Mouse (Mus musculus) stomach, embryonic 14.5 days (tissue): ENCODE results near the gene Tmc7. TPM values are rescaled to one million over a fixed set of nuclear protein-coding genes. Genes with fewer than 3 reads are reported as not detected.

Source experiments
- ATAC-seq: fragments of 200-750 bp; cut with Nextera tagmentation; 2 replicates; pipeline ENCODE4 v1.8.0; 2017; ENCODE audit warnings: low read depth, moderate TSS enrichment; ENCODE audit not compliant: insufficient number of reproducible peaks, insufficient read depth, low FRiP score
- H3K27ac ChIP-seq: fragments of 300-500 bp; sonication (generic); 2 replicates; pipeline ENCODE4 v1.5.1; 2014; ENCODE audit warnings: mild to moderate bottlenecking, low read length, moderate library complexity, mixed read lengths
- H3K27me3 ChIP-seq: fragments of 300-500 bp; sonication (generic); 2 replicates; pipeline ENCODE4 v1.6.1; 2014; ENCODE audit warnings: low read length, control low read depth, mixed read lengths; ENCODE audit not compliant: control insufficient read depth, insufficient read depth
- H3K36me3 ChIP-seq: fragments of 300-500 bp; sonication (generic); 2 replicates; pipeline ENCODE4 v1.6.1; 2014; ENCODE audit warnings: mild to moderate bottlenecking, control low read depth, low read length, moderate library complexity, mixed read lengths; ENCODE audit not compliant: control insufficient read depth, insufficient read depth
- H3K4me1 ChIP-seq: fragments of 300-500 bp; sonication (generic); 2 replicates; pipeline ENCODE4 v1.6.1; 2014; ENCODE audit warnings: low read length, control low read depth, mixed read lengths; ENCODE audit not compliant: control insufficient read depth, insufficient read depth
- H3K4me2 ChIP-seq: fragments of 300-500 bp; sonication (generic); replicated peaks from 2 replicates; pipeline ENCODE4 v1.6.1; 2014; ENCODE audit warnings: low read depth, low read length, control low read depth
- H3K4me3 ChIP-seq: fragments of 300-500 bp; sonication (generic); 2 replicates; pipeline ENCODE4 v1.5.1; 2014; ENCODE audit warnings: low read depth, low read length, control low read depth
- H3K9ac ChIP-seq: fragments of 300-500 bp; sonication (generic); replicated peaks from 2 replicates; pipeline ENCODE4 v1.6.1; 2014; ENCODE audit warnings: low read depth, mild to moderate bottlenecking, control low read depth, low read length, moderate library complexity, mixed read lengths
- H3K9me3 ChIP-seq: fragments of 300-500 bp; sonication (generic); 2 replicates; pipeline ENCODE4 v1.6.1; 2016; ENCODE audit warnings: low read depth, low read length, control low read depth; ENCODE audit not compliant: control insufficient read depth
- WGBS: fragments of 180-500 bp; shearing (Covaris S2); extraction: QIAGEN DNeasy Blood & Tissue Kit; methylation state at CpG from one replicate; pipeline ENCODE4 v1.1.7; 2014; 5-methylcytosine and 5-hydroxymethylcytosine counted together
- polyA plus RNA-seq: library from polyadenylated mRNA; unstranded; fragments of >200 nt; fragmentation: Nextera tagmentation; extraction: Ambion mirVana; gene quantifications from 2 replicates; pipeline ENCODE4 v1.2.1, GENCODE M21; 2014

Gene Tmc7
- polyA plus RNA-seq, 1 experiment from 2014 or later = 13.3 TPM

- WGBS = 65% methylated on average over 2 of the region's 2 CpGs
- Histone ChIP-seq H3K4me1 (no peaks in the 10 kb centered on the region), H3K36me3 (no peaks in the 10 kb centered on the region), H3K27me3 (no peaks in the 10 kb centered on the region), H3K9ac (no peak overlapping the region), H3K9me3 (no peaks in the 10 kb centered on the region), H3K4me2 (no peak overlapping the region), H3K27ac (no peak overlapping the region), H3K4me3 (no peak overlapping the region)
- no peak for ATAC-seq
These were observed 66.7 kb downstream of the Tmc7 start for GRCm38 (mm10) chr7:118517819-118518218.

GRCm38 (mm10) chr7:118508556-118508955 lies 76.0 kb downstream of the Tmc7 start:
- Histone ChIP-seq H3K27me3 (no peaks in the 10 kb centered on the region), H3K9me3 (no peaks in the 10 kb centered on the region), H3K9ac (no peak overlapping the region), H3K4me3 (no peak overlapping the region), H3K4me1 (0 out of 2 replicates have a peak, but pooled peaks cover 3% of the 10 kb centered on the region), H3K27ac (no peak overlapping the region), H3K4me2 (no peak overlapping the region), H3K36me3 (no peaks in the 10 kb centered on the region)
- ATAC-seq = no peak
- 73% methylated on average over 7 of the region's 7 CpGs for WGBS

DNA sequence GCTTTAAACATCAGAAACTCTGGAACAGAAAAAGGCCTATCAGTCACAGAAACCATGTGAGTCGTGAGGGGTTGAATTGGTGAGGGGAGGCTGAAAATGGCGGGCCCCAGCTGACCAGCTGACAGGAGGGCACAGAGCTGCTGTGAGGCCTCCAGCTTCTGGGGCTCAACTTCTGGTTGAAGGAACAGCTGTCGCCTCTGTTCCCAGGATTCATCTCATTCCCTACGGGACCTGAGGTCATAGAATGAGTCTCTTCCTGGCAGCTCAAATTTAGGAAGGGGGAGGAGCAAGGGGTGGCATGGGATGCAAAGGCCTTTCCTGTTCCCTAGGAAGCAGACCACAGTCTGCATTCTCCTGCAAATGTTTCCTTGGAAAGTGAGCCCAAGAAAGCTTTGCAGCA lies 80.7 kb downstream of the Tmc7 start:
- H3K4me2 ChIP-seq = no peak overlapping the region
- H3K4me3 ChIP-seq = no peak overlapping the region
- H3K27me3 ChIP-seq = no peaks in the 10 kb centered on the region
- 51% methylated on average over 4 of the region's 4 CpGs for WGBS
- no peak overlapping the region for H3K9ac ChIP-seq
- no peak for ATAC-seq
- no peak overlapping the region for H3K27ac ChIP-seq
- no peaks in the 10 kb centered on the region for H3K36me3 ChIP-seq
- H3K9me3 ChIP-seq = no peaks in the 10 kb centered on the region
- H3K4me1 ChIP-seq = 0 out of 2 replicates have a peak, but pooled peaks cover 3% of the 10 kb centered on the region

- H3K4me2 ChIP-seq = no peak overlapping the region
- no peaks in the 10 kb centered on the region for H3K36me3 ChIP-seq
- WGBS = 78% methylated on average over 8 of the region's 8 CpGs
- H3K27me3 ChIP-seq = no peaks in the 10 kb centered on the region
- H3K4me3 ChIP-seq = no peak overlapping the region
- H3K27ac ChIP-seq = no peak overlapping the region
- H3K9me3 ChIP-seq = no peaks in the 10 kb centered on the region
- ATAC-seq = no peak
- 0 out of 2 replicates have a peak, but pooled peaks cover 3% of the 10 kb centered on the region for H3K4me1 ChIP-seq
- no peak overlapping the region for H3K9ac ChIP-seq
These were observed 82.2 kb downstream of the Tmc7 start for GRCm38 (mm10) chr7:118502333-118502732.

DNA sequence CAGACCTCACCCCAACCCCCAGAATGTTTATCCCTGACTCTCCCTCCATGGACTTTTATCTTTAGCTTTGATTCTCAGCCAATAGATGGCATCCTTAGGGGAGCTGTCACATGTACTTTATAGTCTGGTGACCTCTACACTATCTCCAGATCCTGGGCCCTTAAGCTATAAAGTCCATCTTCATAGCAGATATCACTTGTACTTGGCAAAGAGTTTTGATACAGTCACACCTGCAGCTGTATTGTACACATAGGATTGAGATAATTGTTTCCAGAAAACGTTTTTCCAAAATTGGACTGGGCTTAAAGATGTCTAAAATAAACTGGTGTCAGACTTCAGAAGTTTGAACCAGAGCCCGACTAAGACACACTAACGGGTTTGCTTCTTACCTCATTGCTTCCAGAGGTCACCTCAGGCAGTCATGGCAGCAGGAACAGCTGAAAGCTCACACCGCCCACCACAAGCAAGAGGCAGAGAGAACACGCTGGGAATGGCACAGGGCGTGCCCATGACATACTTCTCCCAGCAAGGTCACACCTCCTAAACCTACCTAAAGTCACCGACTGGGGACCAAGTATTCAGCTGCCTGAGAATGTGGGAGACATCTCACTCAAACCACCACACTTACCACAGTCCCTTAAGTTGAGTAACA lies 84.6 kb downstream of the Tmc7 start:
- ATAC-seq = no peak
- Histone ChIP-seq H3K27ac (no peak overlapping the region), H3K4me3 (no peak overlapping the region), H3K9ac (no peak overlapping the region), H3K36me3 (no peaks in the 10 kb centered on the region), H3K4me2 (no peak overlapping the region), H3K27me3 (no peaks in the 10 kb centered on the region), H3K9me3 (no peaks in the 10 kb centered on the region), H3K4me1 (0 out of 2 replicates have a peak, but pooled peaks cover 3% of the 10 kb centered on the region)
- 60% methylated on average over 7 of the region's 7 CpGs for WGBS

DNA sequence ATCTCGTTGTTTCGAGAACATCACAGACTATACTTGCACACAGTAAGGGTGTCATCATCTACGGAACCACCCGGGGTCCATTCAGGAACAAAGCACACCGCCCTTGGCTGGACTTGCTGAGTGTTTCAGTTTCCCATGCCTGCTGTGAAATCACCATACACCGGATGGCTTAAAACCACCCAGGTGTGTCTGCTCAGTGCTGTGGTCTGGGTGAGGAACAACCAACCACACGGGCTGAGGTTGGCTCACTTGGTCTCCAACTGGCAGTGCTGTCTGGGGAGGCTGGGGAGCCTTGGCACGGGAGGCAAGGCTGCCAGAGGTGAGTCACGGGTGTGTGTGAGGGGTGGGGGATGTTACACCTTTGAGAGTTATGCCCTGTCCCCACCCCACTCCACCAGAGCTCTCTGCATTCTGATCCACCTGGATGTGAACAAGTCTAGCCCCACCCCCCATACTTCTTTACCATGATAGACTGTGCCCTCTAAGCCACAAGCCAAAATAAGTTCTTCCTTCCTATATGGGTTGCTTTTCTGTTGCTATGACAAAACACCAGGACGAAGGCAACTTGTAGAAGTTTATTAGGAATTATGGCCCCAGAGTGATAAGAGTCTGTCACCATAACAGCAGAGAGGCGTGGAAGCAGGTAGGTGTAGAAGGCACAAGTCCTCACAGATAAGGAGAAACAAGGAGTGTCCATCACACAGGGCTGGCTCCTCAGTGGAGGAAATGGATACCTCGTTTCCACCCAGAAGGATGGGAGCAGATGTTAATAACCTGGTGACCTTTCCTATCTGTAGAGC lies 85.4 kb downstream of the Tmc7 start:
- no peak for ATAC-seq

DNA sequence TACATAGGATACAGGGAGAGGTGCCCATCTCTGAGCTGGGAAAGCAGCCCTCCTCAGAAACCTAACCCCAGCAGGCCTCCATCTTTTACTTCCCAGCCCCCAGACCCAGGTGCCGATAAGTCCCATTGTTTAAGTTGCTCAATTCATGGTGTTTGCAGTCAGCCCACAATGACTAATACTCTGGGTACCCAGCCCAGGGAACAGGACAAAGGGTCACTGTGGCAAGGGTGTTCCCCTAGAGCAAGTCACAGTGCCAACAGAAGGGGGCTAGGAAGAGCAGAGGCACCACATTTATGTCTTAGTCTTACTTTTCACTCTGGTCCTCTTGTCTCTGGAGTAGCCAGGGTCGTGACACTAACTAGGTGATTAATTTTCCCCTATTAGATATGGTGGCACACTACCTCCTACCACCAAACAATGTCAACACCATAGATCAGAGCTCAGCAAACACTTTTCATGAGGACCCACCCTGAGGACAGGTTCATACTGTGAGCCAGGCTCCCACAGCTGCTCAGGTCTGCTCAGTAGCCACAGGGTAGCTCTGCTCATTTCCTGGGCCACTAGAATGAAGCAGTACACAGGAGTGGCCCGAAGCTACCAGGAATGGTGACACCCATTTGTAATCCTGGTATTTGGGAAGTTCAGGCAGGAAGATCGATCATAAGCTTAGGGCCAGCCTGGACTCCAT lies 89.5 kb downstream of the Tmc7 start:
- Histone ChIP-seq H3K27ac (no peak overlapping the region; the same call in 1 of the 2 replicates), H3K36me3 (no peaks in the 10 kb centered on the region), H3K9me3 (no peaks in the 10 kb centered on the region), H3K9ac (no peak overlapping the region), H3K4me1 (peaks cover 10% of the 10 kb centered on the region), H3K4me2 (no peak overlapping the region), H3K4me3 (no peak overlapping the region), H3K27me3 (no peaks in the 10 kb centered on the region)
- WGBS = 69% methylated on average over 4 of the region's 4 CpGs
- ATAC-seq = no peak

More for the DNA sequence above, 85.4 kb downstream of the Tmc7 start:
- Histone ChIP-seq H3K27ac (no peak overlapping the region), H3K9ac (no peak overlapping the region), H3K4me3 (no peak overlapping the region), H3K4me1 (0 out of 2 replicates have a peak, but pooled peaks cover 3% of the 10 kb centered on the region), H3K9me3 (no peaks in the 10 kb centered on the region), H3K27me3 (no peaks in the 10 kb centered on the region), H3K4me2 (no peak overlapping the region), H3K36me3 (no peaks in the 10 kb centered on the region)
- 77% methylated on average over 12 of the region's 12 CpGs for WGBS

DNA sequence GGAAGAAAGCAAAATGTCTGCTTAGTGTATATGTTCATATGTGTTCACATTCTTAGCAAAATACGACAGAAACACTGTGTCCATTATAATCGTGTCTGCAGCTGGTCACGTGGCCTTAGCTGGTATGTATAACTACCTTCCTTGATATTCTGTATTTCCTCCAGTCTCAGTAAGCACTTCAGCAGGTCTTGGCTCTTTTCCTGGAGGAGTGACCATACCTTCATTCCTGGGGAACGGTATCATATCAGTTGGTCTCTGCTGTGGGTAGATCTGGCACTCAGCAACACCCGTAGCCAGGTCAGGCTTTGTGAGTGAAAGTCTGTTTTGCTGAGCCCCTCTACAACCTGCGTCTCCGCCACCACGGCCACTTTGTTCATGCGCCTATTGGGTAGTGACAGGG lies 90.6 kb downstream of the Tmc7 start:
- no peak overlapping the region for H3K9ac ChIP-seq
- no peak overlapping the region for H3K4me3 ChIP-seq
- H3K27ac ChIP-seq = no peak overlapping the region
- no peak for ATAC-seq
- no peaks in the 10 kb centered on the region for H3K27me3 ChIP-seq
- peaks cover 4% of the 10 kb centered on the region; the same call in 1 of the 2 replicates for H3K36me3 ChIP-seq
- H3K9me3 ChIP-seq = no peaks in the 10 kb centered on the region
- H3K4me2 ChIP-seq = no peak overlapping the region
- H3K4me1 ChIP-seq = peaks cover 19% of the 10 kb centered on the region
- WGBS = 83% methylated on average over 9 of the region's 9 CpGs
